Mouse (Mus musculus) heart, adult 11 months (tissue): ENCODE measurements around the gene Gm973.

Experiments
- DNase-seq: peaks from one replicate; pipeline ENCODE4 v3.0.0; 2022

Gm973 gene

GRCm38 (mm10) chr1:59592876-59593275, 76.8 kb downstream of the Gm973 start:
- no peak for DNase-seq

- DNase-seq: no peak
These were observed 77.6 kb downstream of the Gm973 start for GRCm38 (mm10) chr1:59593622-59594035.

- DNase-seq: no peak
These were observed 78.7 kb downstream of the Gm973 start for GRCm38 (mm10) chr1:59594586-59595266.

GRCm38 (mm10) chr1:59595609-59596008, 79.5 kb downstream of the Gm973 start:
- DNase-seq: no peak

GRCm38 (mm10) chr1:59602531-59603416, 86.7 kb downstream of the Gm973 start:
- DNase-seq: no peak

GRCm38 (mm10) chr1:59603417-59603712, 87.3 kb downstream of the Gm973 start:
- DNase-seq: no peak

- no peak for DNase-seq
These were observed 87.8 kb downstream of the Gm973 start for GRCm38 (mm10) chr1:59603893-59604292.

- no peak for DNase-seq
These were observed 90.4 kb downstream of the Gm973 start for GRCm38 (mm10) chr1:59606479-59606878.

- DNase-seq: no peak
These were observed 91.0 kb downstream of the Gm973 start for GRCm38 (mm10) chr1:59607071-59607470.

GRCm38 (mm10) chr1:59608125-59608762, 92.2 kb downstream of the Gm973 start:
- DNase-seq: no peak

GRCm38 (mm10) chr1:59608920-59609319, 92.9 kb downstream of the Gm973 start:
- no peak for DNase-seq

- DNase-seq: no peak
These were observed 93.4 kb downstream of the Gm973 start for GRCm38 (mm10) chr1:59609458-59609857.

GRCm38 (mm10) chr1:59609896-59610295, 93.8 kb downstream of the Gm973 start:
- peak; percentile 94 for DNase-seq

- no peak for DNase-seq
These were observed 94.9 kb downstream of the Gm973 start for GRCm38 (mm10) chr1:59610929-59611328.

GRCm38 (mm10) chr1:59613795-59614194, 97.7 kb downstream of the Gm973 start:
- peak; percentile 89 for DNase-seq

- DNase-seq: peak; percentile 69
These were observed 99.0 kb downstream of the Gm973 start for GRCm38 (mm10) chr1:59615021-59615420.

GRCm38 (mm10) chr1:59619201-59619600, 103.1 kb downstream of the Gm973 start:
- peak; percentile 85 for DNase-seq

GRCm38 (mm10) chr1:59623325-59624017, 107.4 kb downstream of the Gm973 start:
- peak; percentile 91 for DNase-seq

- peak; percentile 89 for DNase-seq
These were observed 109.3 kb downstream of the Gm973 start for GRCm38 (mm10) chr1:59625410-59625809.

- DNase-seq: peak; percentile 60
These were observed 113.1 kb downstream of the Gm973 start for GRCm38 (mm10) chr1:59629194-59629593.

GRCm38 (mm10) chr1:59630356-59630755, 114.3 kb downstream of the Gm973 start:
- DNase-seq: peak; percentile 65

GRCm38 (mm10) chr1:59631986-59632659, 116.1 kb downstream of the Gm973 start:
- peak; percentile 52 for DNase-seq

- peak; percentile 44 for DNase-seq
These were observed 117.0 kb downstream of the Gm973 start for GRCm38 (mm10) chr1:59633056-59633455.
